Mouse (Mus musculus): Measurements from ENCODE around the gene Ptgfrn. TPM values are rescaled to one million over a fixed set of nuclear protein-coding genes. Genes with fewer than 3 reads are reported as not detected.

The Ptgfrn gene
- polyA plus RNA-seq, 1 experiment from 2014 or later: 10.0 TPM

DNA sequence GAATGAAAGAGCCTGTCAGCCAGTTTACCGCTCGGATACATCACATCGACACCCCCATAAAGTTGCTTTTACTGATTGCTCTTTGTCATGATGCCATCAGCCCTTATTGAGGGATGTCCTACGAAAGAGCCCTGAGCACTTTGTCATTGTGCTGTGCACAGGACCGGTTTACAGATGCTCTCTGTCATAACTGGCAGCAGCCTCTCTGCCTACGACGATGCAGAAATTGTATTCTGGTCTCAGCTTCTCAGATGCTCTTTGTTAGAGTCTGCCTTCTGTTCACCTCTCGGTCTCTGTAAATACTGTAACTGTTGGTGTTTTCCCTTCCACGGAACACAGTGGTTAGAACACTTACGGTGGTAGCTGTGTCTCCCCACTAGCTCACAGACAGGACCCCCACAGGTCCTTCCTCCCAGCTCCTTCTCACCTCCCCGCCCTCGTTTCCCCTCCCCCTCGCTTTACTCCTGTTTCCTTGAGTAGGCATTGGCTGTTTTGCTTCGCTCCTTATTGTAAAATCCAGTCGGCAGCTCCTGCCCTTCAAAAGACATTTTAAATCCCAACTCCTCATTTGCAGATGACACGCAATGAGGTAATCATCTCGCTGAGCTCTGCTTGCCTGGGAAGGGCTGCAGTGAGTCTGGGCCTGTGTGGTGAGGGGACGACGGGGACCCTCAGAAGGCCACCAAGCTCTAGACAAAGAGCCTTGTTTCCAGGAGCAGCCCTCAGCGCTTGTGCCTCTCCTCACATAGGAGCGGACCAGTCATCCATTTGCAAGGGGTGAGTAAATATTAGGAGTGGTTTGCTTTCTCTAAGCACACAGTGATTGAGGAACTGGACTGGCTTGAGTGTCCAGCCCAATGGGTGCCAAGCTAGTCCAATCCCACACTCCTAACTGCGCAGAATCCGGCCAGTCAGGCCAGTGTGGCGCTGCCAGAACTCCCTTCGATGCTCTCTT lies 6.6 kb upstream of the Ptgfrn start:
- no peak for ATAC-seq (ENCODE audit: insufficient number of reproducible peaks, insufficient read depth, low FRiP score, low read depth)
- no peaks in the 10 kb centered on the region for H3K27me3 ChIP-seq (ENCODE audit: control insufficient read depth, insufficient read depth, low read length)
- no peak overlapping the region for H3K4me2 ChIP-seq (ENCODE audit: low read length)

DNA sequence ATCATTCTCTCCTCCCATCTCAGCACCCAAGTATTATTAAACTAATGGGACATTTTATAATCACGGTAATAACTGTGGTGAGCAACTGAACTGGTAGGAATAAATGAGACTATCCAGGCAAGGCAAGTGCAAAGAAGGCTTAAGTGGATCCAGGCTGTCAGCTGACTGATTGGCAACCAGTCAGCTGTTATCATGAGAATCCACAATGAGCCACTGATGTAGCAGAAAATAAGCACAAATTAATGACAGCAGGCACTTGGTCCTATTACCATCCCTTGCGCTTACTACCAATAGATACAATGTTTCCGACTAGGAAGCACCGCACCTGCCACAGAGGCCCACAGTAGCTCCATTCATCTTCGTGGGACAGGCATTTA lies 2.4 kb upstream of the Ptgfrn start:
- Histone ChIP-seq H3K9me3 (ENCODE audit: control insufficient read depth, low read length) (no peaks in the 10 kb centered on the region), H3K36me3 (ENCODE audit: control insufficient read depth, insufficient read depth, low read length) (no peaks in the 10 kb centered on the region; the same call in 1 of the 2 replicates), H3K4me1 (ENCODE audit: control insufficient read depth in 2 of 2, insufficient read depth in 2 of 2, low read length in 2 of 2) (peaks cover 23 to 28% of the 10 kb centered on the region in 2 experiments), H3K27ac (replicated peaks in 1 of 2; ENCODE audit: control insufficient read depth in 1 of 2, insufficient read depth in 1 of 2, low read depth in 2 of 2, low read length in 2 of 2) (no peak overlapping the region), H3K27me3 (ENCODE audit: control insufficient read depth, insufficient read depth, low read length) (no peaks in the 10 kb centered on the region), H3K9ac (ENCODE audit: low read length) (no peak overlapping the region), H3K4me3 (ENCODE audit: control insufficient read depth in 1 of 2, insufficient read depth in 1 of 2, low read depth in 1 of 2, low read length in 2 of 2) (no peak overlapping the region), H3K4me2 (ENCODE audit: low read length) (no peak overlapping the region)
- WGBS: 80% methylated on average over 5 of the region's 5 CpGs
- no peak for ATAC-seq (ENCODE audit: insufficient number of reproducible peaks, insufficient read depth, low FRiP score, low read depth)

More for the DNA sequence above, 6.6 kb upstream of the Ptgfrn start:
- Histone ChIP-seq H3K4me3 (ENCODE audit: control insufficient read depth in 1 of 2, insufficient read depth in 1 of 2, low read depth in 1 of 2, low read length in 2 of 2) (no peak overlapping the region), H3K36me3 (ENCODE audit: control insufficient read depth, insufficient read depth, low read length) (no peaks in the 10 kb centered on the region), H3K27ac (replicated peaks in 1 of 2; ENCODE audit: control insufficient read depth in 1 of 2, insufficient read depth in 1 of 2, low read depth in 2 of 2, low read length in 2 of 2) (no peak overlapping the region), H3K4me1 (ENCODE audit: control insufficient read depth in 2 of 2, insufficient read depth in 2 of 2, low read length in 2 of 2) (peaks cover 8 to 9% of the 10 kb centered on the region in 2 experiments), H3K9ac (ENCODE audit: low read length) (no peak overlapping the region), H3K9me3 (ENCODE audit: control insufficient read depth, low read length) (no peaks in the 10 kb centered on the region)
- 53% methylated on average over 25 of the region's 25 CpGs for WGBS

DNA sequence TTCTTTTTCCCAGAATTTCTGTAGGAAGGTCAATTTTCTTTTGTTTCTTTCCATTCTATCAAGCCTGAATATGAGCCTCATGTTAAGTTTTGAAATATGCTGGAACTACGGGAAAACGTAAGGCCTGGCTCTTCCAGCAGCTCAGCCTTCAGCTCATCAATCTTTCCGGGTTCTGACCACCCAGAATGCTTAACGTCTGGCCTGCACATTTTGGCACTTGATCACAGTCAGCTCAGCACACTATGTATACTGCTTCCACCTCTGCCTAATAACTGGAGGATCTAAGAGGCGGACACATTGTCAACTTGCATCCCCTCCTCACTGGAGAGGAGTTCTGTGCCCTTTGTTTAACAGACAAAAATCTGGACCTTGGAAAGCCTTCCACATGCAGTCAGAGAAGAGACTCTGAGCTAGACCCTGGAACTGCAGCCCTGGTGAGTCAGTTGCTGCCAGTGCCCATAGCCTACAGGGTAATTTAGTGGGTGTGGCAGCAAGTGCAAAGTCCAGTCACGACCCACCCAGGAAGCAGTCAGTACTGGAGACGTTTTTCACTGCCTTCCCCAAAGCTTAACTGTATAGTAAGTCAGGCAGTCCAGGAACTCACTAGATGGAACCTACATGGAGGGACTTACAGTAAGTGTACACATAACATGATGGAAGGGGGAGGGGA lies 1.9 kb upstream of the Ptgfrn start:
- no peak overlapping the region for H3K4me2 ChIP-seq (ENCODE audit: low read length)
- WGBS: 54% methylated on average over 7 of the region's 7 CpGs
- H3K4me3 ChIP-seq (ENCODE audit: control insufficient read depth in 1 of 2, insufficient read depth in 1 of 2, low read depth in 1 of 2, low read length in 2 of 2): no peak overlapping the region
- peaks cover 22 to 28% of the 10 kb centered on the region in 2 experiments for H3K4me1 ChIP-seq (ENCODE audit: control insufficient read depth in 2 of 2, insufficient read depth in 2 of 2, low read length in 2 of 2)
- H3K9ac ChIP-seq (ENCODE audit: low read length): no peak overlapping the region
- H3K27me3 ChIP-seq (ENCODE audit: control insufficient read depth, insufficient read depth, low read length): no peaks in the 10 kb centered on the region
- no peak overlapping the region; a peak in 1 of 4 replicates for H3K27ac ChIP-seq (replicated peaks in 1 of 2; ENCODE audit: control insufficient read depth in 1 of 2, insufficient read depth in 1 of 2, low read depth in 2 of 2, low read length in 2 of 2)
- no peak for ATAC-seq (ENCODE audit: insufficient number of reproducible peaks, insufficient read depth, low FRiP score, low read depth)
- H3K36me3 ChIP-seq (ENCODE audit: control insufficient read depth, insufficient read depth, low read length): no peaks in the 10 kb centered on the region; the same call in 1 of the 2 replicates
- H3K9me3 ChIP-seq (ENCODE audit: control insufficient read depth, low read length): no peaks in the 10 kb centered on the region

DNA sequence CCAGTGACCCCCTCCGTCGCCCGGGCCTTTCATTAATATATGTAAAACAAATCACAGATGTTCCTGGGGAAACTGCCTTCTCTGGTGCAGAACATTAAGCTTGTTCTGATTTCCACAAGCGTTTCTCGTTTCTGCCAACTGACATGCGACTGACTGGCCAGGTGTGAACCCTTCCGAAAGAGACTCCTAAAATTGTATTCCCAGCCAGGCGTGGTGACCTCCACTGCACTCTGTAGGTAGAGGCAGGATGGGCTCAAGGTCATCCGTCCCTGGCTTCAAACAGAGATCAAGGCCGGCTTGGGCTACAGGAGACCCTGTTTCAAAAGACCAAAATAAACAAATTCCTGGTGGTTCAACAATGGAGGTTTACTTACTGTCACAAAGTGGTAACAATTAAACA lies 1.2 kb upstream of the Ptgfrn start:
- Histone ChIP-seq H3K4me1 (ENCODE audit: control insufficient read depth in 2 of 2, insufficient read depth in 2 of 2, low read length in 2 of 2) (peaks cover 22 to 28% of the 10 kb centered on the region in 2 experiments), H3K9me3 (ENCODE audit: control insufficient read depth, low read length) (no peaks in the 10 kb centered on the region), H3K27ac (replicated peaks in 1 of 2; ENCODE audit: control insufficient read depth in 1 of 2, insufficient read depth in 1 of 2, low read depth in 2 of 2, low read length in 2 of 2) (peak overlapping the region; percentile 47 to 97; a peak in 3 of 4 replicates), H3K27me3 (ENCODE audit: control insufficient read depth, insufficient read depth, low read length) (no peaks in the 10 kb centered on the region), H3K36me3 (ENCODE audit: control insufficient read depth, insufficient read depth, low read length) (no peaks in the 10 kb centered on the region; the same call in 1 of the 2 replicates), H3K4me3 (ENCODE audit: control insufficient read depth in 1 of 2, insufficient read depth in 1 of 2, low read depth in 1 of 2, low read length in 2 of 2) (no peak overlapping the region), H3K9ac (ENCODE audit: low read length) (no peak overlapping the region; the same call in 1 of the 2 replicates), H3K4me2 (ENCODE audit: low read length) (peak overlapping the region; percentile 89; the same call in 1 of the 2 replicates)
- WGBS: 69% methylated on average over 10 of the region's 10 CpGs
- no peak for ATAC-seq (ENCODE audit: insufficient number of reproducible peaks, insufficient read depth, low FRiP score, low read depth)

DNA sequence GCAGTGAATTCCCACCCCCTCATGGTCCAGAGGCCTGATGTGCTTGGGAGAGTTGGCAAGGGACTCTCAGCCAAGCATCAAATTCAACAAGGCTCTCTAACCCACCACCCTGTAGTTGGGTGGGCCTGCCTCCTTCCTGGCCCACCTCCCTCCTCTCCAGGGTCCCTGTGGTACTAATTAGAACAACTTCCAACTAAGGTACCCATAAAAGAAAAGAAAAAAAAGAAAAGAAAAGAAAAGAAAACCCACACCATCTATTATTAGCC lies 693 bp upstream of the Ptgfrn start:
- peak overlapping the region; percentile 89 for H3K4me2 ChIP-seq (ENCODE audit: low read length)
- peak overlapping the region; percentile 91 to 97 for H3K27ac ChIP-seq (replicated peaks in 1 of 2; ENCODE audit: control insufficient read depth in 1 of 2, insufficient read depth in 1 of 2, low read depth in 2 of 2, low read length in 2 of 2)
- H3K4me3 ChIP-seq (ENCODE audit: control insufficient read depth in 1 of 2, insufficient read depth in 1 of 2, low read depth in 1 of 2, low read length in 2 of 2): peak overlapping the region; percentile 82 to 86
- H3K9me3 ChIP-seq (ENCODE audit: control insufficient read depth, low read length): no peaks in the 10 kb centered on the region
- H3K9ac ChIP-seq (ENCODE audit: low read length): peak overlapping the region; percentile 97
- ATAC-seq (ENCODE audit: insufficient number of reproducible peaks, insufficient read depth, low FRiP score, low read depth): no peak
- peaks cover 24 to 32% of the 10 kb centered on the region in 2 experiments for H3K4me1 ChIP-seq (ENCODE audit: control insufficient read depth in 2 of 2, insufficient read depth in 2 of 2, low read length in 2 of 2)
- H3K36me3 ChIP-seq (ENCODE audit: control insufficient read depth, insufficient read depth, low read length): no peaks in the 10 kb centered on the region; the same call in 1 of the 2 replicates
- no peaks in the 10 kb centered on the region for H3K27me3 ChIP-seq (ENCODE audit: control insufficient read depth, insufficient read depth, low read length)

DNA sequence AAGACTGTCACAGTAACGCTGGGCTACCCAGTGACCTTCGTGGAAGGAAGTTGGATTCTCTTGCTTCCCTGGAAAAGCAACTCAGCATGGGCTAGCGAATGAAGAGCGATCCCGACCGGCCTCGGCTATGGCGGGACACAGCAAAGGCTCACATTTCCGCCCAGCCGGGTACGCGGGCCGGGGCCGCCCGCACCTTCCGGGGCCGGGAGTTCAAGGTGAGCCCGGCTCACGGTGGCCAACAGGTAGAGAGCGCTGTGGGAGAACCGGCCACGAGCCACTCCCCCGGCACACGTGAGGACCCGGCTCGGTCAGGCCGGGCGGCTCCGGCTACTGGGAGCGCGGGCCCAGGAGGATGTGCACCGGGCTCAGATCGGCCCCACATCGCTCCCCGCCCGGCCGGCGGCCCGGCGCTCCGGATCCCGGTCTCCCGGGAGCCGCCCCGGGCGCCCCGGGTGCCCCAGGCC lies 488 bp downstream of the Ptgfrn start:
- Histone ChIP-seq H3K27me3 (ENCODE audit: control insufficient read depth, insufficient read depth, low read length) (no peaks in the 10 kb centered on the region), H3K9ac (ENCODE audit: low read length) (peak overlapping the region; percentile 97), H3K4me1 (ENCODE audit: control insufficient read depth in 2 of 2, insufficient read depth in 2 of 2, low read length in 2 of 2) (peaks cover 26 to 39% of the 10 kb centered on the region in 2 experiments), H3K4me2 (ENCODE audit: low read length) (peak overlapping the region; percentile 89), H3K9me3 (ENCODE audit: control insufficient read depth, low read length) (no peaks in the 10 kb centered on the region), H3K4me3 (ENCODE audit: control insufficient read depth in 1 of 2, insufficient read depth in 1 of 2, low read depth in 1 of 2, low read length in 2 of 2) (peak overlapping the region; percentile 82 to 86), H3K27ac (replicated peaks in 1 of 2; ENCODE audit: control insufficient read depth in 1 of 2, insufficient read depth in 1 of 2, low read depth in 2 of 2, low read length in 2 of 2) (peak overlapping the region; percentile 18 to 97; a peak in 3 of 4 replicates), H3K36me3 (ENCODE audit: control insufficient read depth, insufficient read depth, low read length) (no peaks in the 10 kb centered on the region; the same call in 1 of the 2 replicates)
- WGBS: 1% methylated on average over 39 of the region's 47 CpGs
- no peak for ATAC-seq (ENCODE audit: insufficient number of reproducible peaks, insufficient read depth, low FRiP score, low read depth)

DNA sequence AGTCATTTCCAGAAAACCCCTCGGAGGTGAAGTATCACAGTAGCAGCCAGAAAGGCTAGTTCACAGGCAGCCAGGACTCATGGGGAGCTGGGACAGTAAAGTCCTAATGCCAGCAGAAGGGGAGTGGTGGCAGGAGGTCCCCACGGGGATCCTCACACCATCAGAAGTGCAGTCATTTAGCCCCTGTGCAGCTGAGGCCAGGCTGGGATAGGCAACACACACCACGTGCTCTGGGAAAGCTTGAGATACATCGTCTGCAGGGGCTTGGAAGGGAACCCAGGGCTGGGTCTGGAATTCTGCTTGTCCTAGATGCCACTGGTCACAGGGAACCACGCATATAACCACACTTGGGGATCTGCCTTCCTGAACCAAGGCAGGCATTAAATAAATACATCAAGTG lies 1.2 kb downstream of the Ptgfrn start:
- H3K27ac ChIP-seq (replicated peaks in 1 of 2; ENCODE audit: control insufficient read depth in 1 of 2, insufficient read depth in 1 of 2, low read depth in 2 of 2, low read length in 2 of 2): no peak overlapping the region
- H3K4me1 ChIP-seq (ENCODE audit: control insufficient read depth in 2 of 2, insufficient read depth in 2 of 2, low read length in 2 of 2): peaks cover 26 to 39% of the 10 kb centered on the region in 2 experiments
- no peaks in the 10 kb centered on the region for H3K27me3 ChIP-seq (ENCODE audit: control insufficient read depth, insufficient read depth, low read length)
- H3K9ac ChIP-seq (ENCODE audit: low read length): peak overlapping the region; percentile 97
- peak overlapping the region; percentile 82 to 86; a peak in 3 of 4 replicates for H3K4me3 ChIP-seq (ENCODE audit: control insufficient read depth in 1 of 2, insufficient read depth in 1 of 2, low read depth in 1 of 2, low read length in 2 of 2)
- ATAC-seq (ENCODE audit: insufficient number of reproducible peaks, insufficient read depth, low FRiP score, low read depth): no peak
- peak overlapping the region; percentile 89 for H3K4me2 ChIP-seq (ENCODE audit: low read length)
- H3K36me3 ChIP-seq (ENCODE audit: control insufficient read depth, insufficient read depth, low read length): no peaks in the 10 kb centered on the region; the same call in 1 of the 2 replicates
- WGBS: 22% methylated on average over 5 of the region's 5 CpGs
- H3K9me3 ChIP-seq (ENCODE audit: control insufficient read depth, low read length): no peaks in the 10 kb centered on the region

Measured in heart, embryonic 14.5 days (tissue).